Mouse (Mus musculus): ENCODE measurements around the gene Sema4c. TPM values are rescaled to one million over a fixed set of nuclear protein-coding genes. Genes with fewer than 3 reads are reported as not detected.

The Sema4c gene
- total RNA-seq, 1 experiment: 10.0 TPM

DNA sequence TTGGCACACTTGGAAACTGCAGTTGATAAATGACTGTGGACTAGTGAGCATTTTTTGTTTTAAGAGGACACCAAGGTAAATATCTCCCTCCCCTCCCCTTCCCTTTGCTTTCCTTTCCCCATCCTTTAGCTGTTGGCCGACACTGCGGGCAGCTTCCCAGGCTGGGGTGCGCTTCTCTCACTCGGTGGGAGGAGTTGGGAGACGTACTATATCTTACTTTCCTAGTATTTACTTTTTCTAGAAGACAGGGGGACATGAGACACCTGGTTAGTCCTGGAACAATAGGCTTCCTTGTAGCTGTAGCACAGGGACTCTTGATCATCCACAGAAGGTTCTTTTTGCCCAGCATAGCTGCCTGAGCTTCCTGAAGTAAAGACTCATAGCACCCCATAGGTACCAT is 34.1 kb downstream of the Sema4c start:
- in situ Hi-C loops (cut with MboI; ENCODE audit: low sequenced_read_pairs in 2 of 2, unreplicated experiment in 2 of 2): no loop called here
- TF ChIP-seq ZNF384 (IDR thresholded peaks at IDR 0.05; ENCODE audit: low read depth, low read length) (no peak), CHD2 (IDR thresholded peaks at IDR 0.05; ENCODE audit: low read depth, low read length) (no peak), ZC3H11A (IDR thresholded peaks at IDR 0.05; ENCODE audit: borderline replicate concordance, low read depth, low read length) (no peak), MAFK (IDR thresholded peaks at IDR 0.05; ENCODE audit: insufficient read depth, low read depth, low read length) (no peak), HCFC1 (IDR thresholded peaks at IDR 0.05; ENCODE audit: borderline replicate concordance, insufficient read depth, low read length) (no peak)
- Histone ChIP-seq H3K4me3 (ENCODE audit: insufficient read depth in 1 of 2, low read depth in 1 of 2, low read length in 2 of 2, poor library complexity in 1 of 2, severe bottlenecking in 1 of 2) (no peak overlapping the region), H3K36me3 (ENCODE audit: control insufficient read depth, insufficient read depth, low read length, poor library complexity, severe bottlenecking) (peaks cover 53% of the 10 kb centered on the region), H3K9ac (ENCODE audit: insufficient read depth, low read depth, low read length, poor library complexity, severe bottlenecking) (no peak overlapping the region), H3K27ac (ENCODE audit: insufficient read depth, low read depth, low read length, poor library complexity, severe bottlenecking) (no peak overlapping the region), H3K9me3 (ENCODE audit: control insufficient read depth, insufficient read depth, low read depth, low read length) (no peaks in the 10 kb centered on the region), H3K4me1 (ENCODE audit: control insufficient read depth in 2 of 2, insufficient read depth in 2 of 2, low read length in 2 of 2, poor library complexity in 1 of 2) (peaks cover 0 to 6% of the 10 kb centered on the region in 2 experiments; a peak in 2 of 4 replicates)
- DNase-seq (ENCODE audit: low read depth, low spot score): no peak

DNA sequence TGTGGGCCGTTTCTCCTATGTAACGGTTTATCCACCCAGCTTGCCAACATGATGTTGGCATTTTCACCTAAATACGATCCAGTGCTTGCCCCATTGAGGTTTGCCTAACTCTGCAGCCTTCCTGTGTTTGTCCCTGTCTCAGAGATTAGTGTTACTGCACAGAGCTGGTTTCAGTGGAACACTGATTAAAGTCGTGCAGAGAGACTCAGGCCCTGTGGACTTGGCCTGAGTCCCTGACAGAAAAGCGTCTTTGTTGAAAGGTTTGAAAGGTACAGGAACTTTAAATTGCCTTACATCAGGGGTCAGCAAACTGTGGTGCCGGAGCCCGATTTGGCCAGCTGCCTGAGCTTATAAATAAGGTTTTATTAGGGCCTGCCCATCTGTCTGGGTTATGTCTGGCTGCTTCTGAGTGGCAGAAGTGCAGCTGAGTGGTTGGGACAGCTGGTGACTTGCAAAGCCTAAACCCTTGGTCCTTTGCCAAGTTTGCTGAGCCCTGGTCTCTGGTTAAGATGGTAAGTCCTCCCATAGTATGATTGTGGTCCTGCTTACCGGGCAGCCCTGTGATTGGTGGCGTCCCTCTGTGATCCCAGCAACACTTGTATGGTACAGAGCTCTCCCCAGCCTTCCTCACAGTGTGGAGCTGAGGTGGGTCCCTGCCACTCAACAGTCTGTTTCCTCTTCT is 34.7 kb downstream of the Sema4c start:
- no peak for TF ChIP-seq HCFC1 (IDR thresholded peaks at IDR 0.05; ENCODE audit: borderline replicate concordance, insufficient read depth, low read length)
- no peak for TF ChIP-seq ZNF384 (IDR thresholded peaks at IDR 0.05; ENCODE audit: low read depth, low read length)
- TF ChIP-seq ZC3H11A (IDR thresholded peaks at IDR 0.05; ENCODE audit: borderline replicate concordance, low read depth, low read length): no peak
- TF ChIP-seq MAFK (IDR thresholded peaks at IDR 0.05; ENCODE audit: insufficient read depth, low read depth, low read length): no peak
- no peak for TF ChIP-seq CHD2 (IDR thresholded peaks at IDR 0.05; ENCODE audit: low read depth, low read length)
- Histone ChIP-seq H3K27ac (ENCODE audit: insufficient read depth, low read depth, low read length, poor library complexity, severe bottlenecking) (no peak overlapping the region; the same call in 1 of the 2 replicates), H3K9me3 (ENCODE audit: control insufficient read depth, insufficient read depth, low read depth, low read length) (no peaks in the 10 kb centered on the region), H3K36me3 (ENCODE audit: control insufficient read depth, insufficient read depth, low read length, poor library complexity, severe bottlenecking) (peaks cover 54% of the 10 kb centered on the region), H3K4me1 (ENCODE audit: control insufficient read depth in 2 of 2, insufficient read depth in 2 of 2, low read length in 2 of 2, poor library complexity in 1 of 2) (peaks cover 0 to 11% of the 10 kb centered on the region in 2 experiments; a peak in 2 of 4 replicates), H3K9ac (ENCODE audit: insufficient read depth, low read depth, low read length, poor library complexity, severe bottlenecking) (no peak overlapping the region), H3K4me3 (ENCODE audit: insufficient read depth in 1 of 2, low read depth in 1 of 2, low read length in 2 of 2, poor library complexity in 1 of 2, severe bottlenecking in 1 of 2) (no peak overlapping the region)
- in situ Hi-C loops (cut with MboI; ENCODE audit: low sequenced_read_pairs in 2 of 2, unreplicated experiment in 2 of 2): no loop called here
- DNase-seq (ENCODE audit: low read depth, low spot score): no peak

DNA sequence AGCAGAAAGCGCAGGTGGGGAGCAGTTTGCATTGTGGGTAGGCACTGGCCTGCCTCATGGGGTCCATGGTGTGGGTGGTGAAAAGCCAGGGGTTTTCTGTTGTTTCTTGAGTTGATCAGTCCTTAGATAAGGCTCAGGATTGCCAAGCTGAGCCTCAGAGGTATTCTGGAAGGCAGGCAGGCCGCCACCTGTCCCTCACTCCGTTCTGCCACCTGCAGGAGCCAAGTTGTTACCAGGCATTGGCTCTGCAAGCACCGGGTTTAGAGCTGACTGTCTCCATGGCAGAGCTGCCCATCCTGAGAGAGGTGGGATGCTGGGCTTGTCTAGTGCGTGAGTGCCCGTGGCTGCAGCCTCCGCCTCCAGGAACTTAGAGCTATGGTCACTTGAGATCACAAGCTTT is 35.9 kb downstream of the Sema4c start:
- Histone ChIP-seq H3K9ac (ENCODE audit: insufficient read depth, low read depth, low read length, poor library complexity, severe bottlenecking) (no peak overlapping the region), H3K9me3 (ENCODE audit: control insufficient read depth, insufficient read depth, low read depth, low read length) (no peaks in the 10 kb centered on the region), H3K27ac (ENCODE audit: insufficient read depth, low read depth, low read length, poor library complexity, severe bottlenecking) (no peak overlapping the region), H3K4me1 (ENCODE audit: control insufficient read depth in 2 of 2, insufficient read depth in 2 of 2, low read length in 2 of 2, poor library complexity in 1 of 2) (peaks cover 0 to 14% of the 10 kb centered on the region in 2 experiments; a peak in 2 of 4 replicates), H3K36me3 (ENCODE audit: control insufficient read depth, insufficient read depth, low read length, poor library complexity, severe bottlenecking) (peaks cover 57% of the 10 kb centered on the region), H3K4me3 (ENCODE audit: insufficient read depth in 1 of 2, low read depth in 1 of 2, low read length in 2 of 2, poor library complexity in 1 of 2, severe bottlenecking in 1 of 2) (no peak overlapping the region)
- in situ Hi-C loops (cut with MboI; ENCODE audit: low sequenced_read_pairs in 2 of 2, unreplicated experiment in 2 of 2): no loop called here
- TF ChIP-seq HCFC1 (IDR thresholded peaks at IDR 0.05; ENCODE audit: borderline replicate concordance, insufficient read depth, low read length): no peak
- no peak for TF ChIP-seq MAFK (IDR thresholded peaks at IDR 0.05; ENCODE audit: insufficient read depth, low read depth, low read length)
- no peak for TF ChIP-seq ZNF384 (IDR thresholded peaks at IDR 0.05; ENCODE audit: low read depth, low read length)
- TF ChIP-seq CHD2 (IDR thresholded peaks at IDR 0.05; ENCODE audit: low read depth, low read length): no peak
- TF ChIP-seq ZC3H11A (IDR thresholded peaks at IDR 0.05; ENCODE audit: borderline replicate concordance, low read depth, low read length): no peak
- DNase-seq (ENCODE audit: low read depth, low spot score): no peak

DNA sequence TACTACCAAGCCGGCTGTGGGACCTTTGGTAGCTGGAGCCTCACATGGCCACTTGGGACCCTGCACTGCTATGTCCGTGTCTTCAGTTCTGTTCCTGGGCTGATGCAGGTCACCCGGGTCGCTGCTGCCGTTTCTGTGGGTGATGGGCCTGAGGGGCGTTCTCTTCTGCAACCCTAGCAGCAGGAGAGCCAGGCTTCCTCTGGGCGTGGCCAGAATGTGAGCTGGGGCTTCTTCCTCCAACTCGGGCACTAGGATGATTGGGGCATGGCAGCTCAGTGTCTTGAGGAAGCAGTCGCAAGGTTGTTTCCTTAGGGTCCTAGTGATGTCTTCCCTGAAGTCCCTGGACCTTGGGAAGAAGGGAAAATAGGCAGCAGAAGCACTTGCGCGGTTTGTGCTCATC is 38.5 kb downstream of the Sema4c start:
- Histone ChIP-seq H3K36me3 (ENCODE audit: control insufficient read depth, insufficient read depth, low read length, poor library complexity, severe bottlenecking) (peaks cover 55% of the 10 kb centered on the region), H3K9me3 (ENCODE audit: control insufficient read depth, insufficient read depth, low read depth, low read length) (no peaks in the 10 kb centered on the region), H3K4me3 (ENCODE audit: insufficient read depth in 1 of 2, low read depth in 1 of 2, low read length in 2 of 2, poor library complexity in 1 of 2, severe bottlenecking in 1 of 2) (no peak overlapping the region), H3K9ac (ENCODE audit: insufficient read depth, low read depth, low read length, poor library complexity, severe bottlenecking) (no peak overlapping the region), H3K4me1 (ENCODE audit: control insufficient read depth in 2 of 2, insufficient read depth in 2 of 2, low read length in 2 of 2, poor library complexity in 1 of 2) (peaks cover 0 to 18% of the 10 kb centered on the region in 2 experiments; a peak in 2 of 4 replicates), H3K27ac (ENCODE audit: insufficient read depth, low read depth, low read length, poor library complexity, severe bottlenecking) (no peak overlapping the region)
- TF ChIP-seq MAFK (IDR thresholded peaks at IDR 0.05; ENCODE audit: insufficient read depth, low read depth, low read length) (no peak), HCFC1 (IDR thresholded peaks at IDR 0.05; ENCODE audit: borderline replicate concordance, insufficient read depth, low read length) (no peak), ZNF384 (IDR thresholded peaks at IDR 0.05; ENCODE audit: low read depth, low read length) (no peak), ZC3H11A (IDR thresholded peaks at IDR 0.05; ENCODE audit: borderline replicate concordance, low read depth, low read length) (no peak), CHD2 (IDR thresholded peaks at IDR 0.05; ENCODE audit: low read depth, low read length) (no peak)
- in situ Hi-C loops (cut with MboI; ENCODE audit: low sequenced_read_pairs in 2 of 2, unreplicated experiment in 2 of 2): no loop called here
- no peak for DNase-seq (ENCODE audit: low read depth, low spot score)
